Mouse (Mus musculus): ENCODE results near the gene Scn5a.
A peak's percentile ranks its signal among the peaks of the same experiment; 100 is the strongest.

Gene Scn5a

DNA sequence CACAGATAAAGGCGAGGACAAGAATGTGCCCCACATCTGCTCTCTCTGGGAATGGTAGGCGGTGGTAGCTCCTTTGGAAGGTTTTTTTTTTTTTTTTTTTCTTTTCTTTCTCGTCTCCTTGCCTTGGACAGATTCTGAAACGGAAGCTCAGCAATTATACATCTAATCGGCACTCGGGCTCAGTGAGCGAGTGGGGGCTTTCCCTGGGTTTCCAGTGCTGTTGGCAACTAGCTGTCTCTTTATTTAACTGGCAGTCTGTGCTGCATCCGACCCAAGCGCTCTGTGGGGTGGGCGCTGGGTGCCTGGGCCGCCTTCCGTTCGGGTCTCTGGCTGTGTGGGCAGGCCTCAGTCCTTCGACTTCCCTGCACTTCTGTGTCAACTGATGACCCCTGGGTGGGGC is 5.8 kb downstream of the Scn5a start:
- no peaks in the 10 kb centered on the region for H3K36me3 ChIP-seq (ENCODE audit: insufficient read depth, low read length)
- no peak overlapping the region for H3K4me3 ChIP-seq (replicated peaks; ENCODE audit: low read length)

DNA sequence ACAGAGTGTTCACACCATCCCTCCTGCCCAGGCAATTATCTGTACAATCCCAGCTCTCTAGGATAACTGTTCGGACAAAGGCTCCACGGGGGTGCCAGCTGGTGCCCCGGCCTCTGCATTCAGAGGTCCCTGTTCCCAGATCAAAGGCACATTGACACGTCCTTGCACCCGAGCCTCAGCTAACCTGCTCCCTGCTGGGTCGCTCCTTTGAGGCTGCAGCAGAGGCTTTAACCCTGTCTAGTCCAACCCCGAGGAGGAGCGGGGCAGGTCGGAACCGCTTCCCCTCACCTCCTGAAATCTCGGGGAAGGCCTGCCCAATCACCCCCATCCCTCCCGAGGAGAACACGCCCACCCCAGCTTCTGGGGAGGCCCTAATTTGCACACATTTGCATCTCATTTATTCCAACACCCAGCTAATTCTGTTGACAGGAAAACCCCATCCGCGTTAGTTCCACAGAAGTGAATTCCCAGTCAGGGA is 7.4 kb downstream of the Scn5a start:
- no peak overlapping the region for H3K4me3 ChIP-seq (replicated peaks; ENCODE audit: low read length)
- H3K4me1 ChIP-seq (replicated peaks; ENCODE audit: low read depth, low read length) = peaks cover 72% of the 10 kb centered on the region
- TF ChIP-seq POU5F1 (IDR thresholded peaks at IDR 0.05; ENCODE audit: borderline replicate concordance, low read length) (no peak), CTCF (conservative IDR thresholded peaks at IDR 0.05; ENCODE audit: low read length) (no peak), NANOG (IDR thresholded peaks at IDR 0.05; ENCODE audit: borderline replicate concordance, low read length) (peak; percentile 81)
- peaks cover 95% of the 10 kb centered on the region for H3K27me3 ChIP-seq (ENCODE audit: insufficient read depth, low read length)
- H3K36me3 ChIP-seq (ENCODE audit: insufficient read depth, low read length) = no peaks in the 10 kb centered on the region
- H3K9me3 ChIP-seq (ENCODE audit: low read length) = 0 out of 2 replicates have a peak, but pooled peaks cover 5% of the 10 kb centered on the region

More for the DNA sequence above, 5.8 kb downstream of the Scn5a start:
- peaks cover 62% of the 10 kb centered on the region for H3K4me1 ChIP-seq (replicated peaks; ENCODE audit: low read depth, low read length)
- H3K9me3 ChIP-seq (ENCODE audit: low read length) = no peaks in the 10 kb centered on the region
- H3K27me3 ChIP-seq (ENCODE audit: insufficient read depth, low read length) = peaks cover 96% of the 10 kb centered on the region
- no peak for TF ChIP-seq NANOG (IDR thresholded peaks at IDR 0.05; ENCODE audit: borderline replicate concordance, low read length)

DNA sequence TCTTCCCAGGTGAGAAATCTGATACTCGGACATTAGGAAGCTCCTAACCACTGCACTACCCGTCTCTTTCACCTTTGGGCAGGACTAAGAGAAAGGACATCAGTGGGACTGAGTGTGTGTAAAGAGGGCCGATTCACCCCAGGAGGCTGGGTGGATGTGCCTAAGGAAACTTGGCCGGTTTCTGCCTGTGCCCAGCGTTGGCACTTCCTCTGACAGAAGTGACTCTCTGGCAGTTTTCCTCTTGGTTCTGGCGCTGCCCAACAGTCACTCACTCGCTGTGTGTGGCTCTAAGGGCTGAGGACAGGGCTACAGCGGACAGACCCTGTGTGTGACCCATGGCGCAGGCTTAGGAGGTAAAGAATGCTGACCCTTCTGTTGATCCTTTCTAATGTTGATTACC is 8.2 kb downstream of the Scn5a start:
- Histone ChIP-seq H3K9me3 (ENCODE audit: low read length) (0 out of 2 replicates have a peak, but pooled peaks cover 5% of the 10 kb centered on the region), H3K36me3 (ENCODE audit: insufficient read depth, low read length) (no peaks in the 10 kb centered on the region), H3K4me1 (replicated peaks; ENCODE audit: low read depth, low read length) (peaks cover 73% of the 10 kb centered on the region), H3K4me3 (replicated peaks; ENCODE audit: low read length) (no peak overlapping the region), H3K27me3 (ENCODE audit: insufficient read depth, low read length) (peaks cover 95% of the 10 kb centered on the region)
- TF ChIP-seq CTCF (conservative IDR thresholded peaks at IDR 0.05; ENCODE audit: low read length) (no peak), POU5F1 (IDR thresholded peaks at IDR 0.05; ENCODE audit: borderline replicate concordance, low read length) (no peak)

DNA sequence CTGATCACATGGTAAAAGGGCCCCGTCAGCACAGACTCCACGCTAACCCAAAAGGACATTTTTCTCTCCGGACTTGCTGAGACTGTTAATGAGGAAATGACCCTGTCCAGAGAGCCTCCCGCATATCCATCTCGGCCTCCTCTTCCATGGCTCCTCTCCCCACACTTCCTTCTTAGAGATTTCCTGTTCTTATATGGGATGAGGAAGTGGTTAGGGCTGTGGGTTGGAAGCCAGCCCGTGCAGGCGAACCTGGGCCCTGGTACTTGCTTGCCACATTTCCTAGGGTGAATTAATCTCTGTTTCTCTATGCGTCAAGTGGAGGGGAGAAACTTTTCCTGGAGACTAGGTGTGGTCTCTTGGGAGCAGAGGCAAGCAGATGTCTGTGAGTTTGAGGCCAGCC is 10.1 kb downstream of the Scn5a start:
- H3K9me3 ChIP-seq (ENCODE audit: low read length) = 0 out of 2 replicates have a peak, but pooled peaks cover 5% of the 10 kb centered on the region
- no peaks in the 10 kb centered on the region for H3K36me3 ChIP-seq (ENCODE audit: insufficient read depth, low read length)
- H3K4me3 ChIP-seq (replicated peaks; ENCODE audit: low read length) = no peak overlapping the region
- peaks cover 95% of the 10 kb centered on the region for H3K27me3 ChIP-seq (ENCODE audit: insufficient read depth, low read length)
- TF ChIP-seq CTCF (conservative IDR thresholded peaks at IDR 0.05; ENCODE audit: low read length) (no peak), POU5F1 (IDR thresholded peaks at IDR 0.05; ENCODE audit: borderline replicate concordance, low read length) (no peak), NANOG (IDR thresholded peaks at IDR 0.05; ENCODE audit: borderline replicate concordance, low read length) (no peak)
- H3K4me1 ChIP-seq (replicated peaks; ENCODE audit: low read depth, low read length) = peaks cover 71% of the 10 kb centered on the region

DNA sequence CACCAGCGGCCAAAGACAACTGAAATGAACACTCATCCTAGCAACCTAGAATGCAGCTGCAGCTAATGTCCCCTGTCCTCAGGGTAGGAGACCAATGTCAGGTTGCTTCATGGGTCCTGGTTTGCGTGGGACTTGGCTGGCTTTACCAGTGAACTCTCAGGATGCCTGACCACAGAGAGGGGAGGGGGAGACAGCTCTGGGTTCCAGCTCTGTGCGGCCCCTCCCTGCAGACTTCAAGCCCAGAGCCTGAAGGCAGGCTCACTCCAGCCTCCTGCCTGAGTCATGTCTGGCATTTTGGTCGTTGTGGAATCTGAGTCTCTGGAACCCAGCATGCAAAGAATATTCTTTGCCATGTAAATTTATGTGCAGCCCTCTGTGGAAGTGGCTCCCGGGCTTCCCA is 11.0 kb downstream of the Scn5a start:
- Histone ChIP-seq H3K36me3 (ENCODE audit: insufficient read depth, low read length) (no peaks in the 10 kb centered on the region), H3K9me3 (ENCODE audit: low read length) (0 out of 2 replicates have a peak, but pooled peaks cover 5% of the 10 kb centered on the region), H3K4me3 (replicated peaks; ENCODE audit: low read length) (no peak overlapping the region), H3K4me1 (replicated peaks; ENCODE audit: low read depth, low read length) (peaks cover 69% of the 10 kb centered on the region), H3K27me3 (ENCODE audit: insufficient read depth, low read length) (peaks cover 95% of the 10 kb centered on the region)
- TF ChIP-seq NANOG (IDR thresholded peaks at IDR 0.05; ENCODE audit: borderline replicate concordance, low read length) (no peak), CTCF (conservative IDR thresholded peaks at IDR 0.05; ENCODE audit: low read length) (no peak), POU5F1 (IDR thresholded peaks at IDR 0.05; ENCODE audit: borderline replicate concordance, low read length) (no peak)

DNA sequence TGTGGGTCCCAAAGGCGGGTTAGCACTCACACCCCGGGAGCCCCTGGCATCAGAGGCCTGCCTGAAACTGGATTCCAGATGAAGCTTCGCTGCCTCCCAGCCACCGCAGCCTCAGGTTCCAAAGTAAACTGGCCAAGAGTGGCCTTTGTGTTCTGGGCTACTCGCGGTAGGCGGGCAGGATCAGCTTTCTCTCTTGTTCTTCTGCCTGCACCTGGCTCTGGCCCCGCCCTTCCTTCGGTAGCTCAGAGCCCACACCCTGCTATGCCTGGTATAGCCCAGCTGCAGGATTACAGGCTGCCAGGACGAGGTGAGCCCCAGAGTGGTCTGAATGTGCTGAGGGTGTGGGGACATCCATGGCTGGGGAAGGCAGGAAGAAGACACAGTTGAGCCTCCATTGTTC is 12.6 kb downstream of the Scn5a start:
- Histone ChIP-seq H3K27me3 (ENCODE audit: insufficient read depth, low read length) (peaks cover 98% of the 10 kb centered on the region), H3K4me1 (replicated peaks; ENCODE audit: low read depth, low read length) (peaks cover 69% of the 10 kb centered on the region), H3K4me3 (replicated peaks; ENCODE audit: low read length) (peak overlapping the region; percentile 55), H3K36me3 (ENCODE audit: insufficient read depth, low read length) (no peaks in the 10 kb centered on the region), H3K9me3 (ENCODE audit: low read length) (0 out of 2 replicates have a peak, but pooled peaks cover 5% of the 10 kb centered on the region)
- TF ChIP-seq CTCF (conservative IDR thresholded peaks at IDR 0.05; ENCODE audit: low read length) (no peak), NANOG (IDR thresholded peaks at IDR 0.05; ENCODE audit: borderline replicate concordance, low read length) (no peak), POU5F1 (IDR thresholded peaks at IDR 0.05; ENCODE audit: borderline replicate concordance, low read length) (no peak)

DNA sequence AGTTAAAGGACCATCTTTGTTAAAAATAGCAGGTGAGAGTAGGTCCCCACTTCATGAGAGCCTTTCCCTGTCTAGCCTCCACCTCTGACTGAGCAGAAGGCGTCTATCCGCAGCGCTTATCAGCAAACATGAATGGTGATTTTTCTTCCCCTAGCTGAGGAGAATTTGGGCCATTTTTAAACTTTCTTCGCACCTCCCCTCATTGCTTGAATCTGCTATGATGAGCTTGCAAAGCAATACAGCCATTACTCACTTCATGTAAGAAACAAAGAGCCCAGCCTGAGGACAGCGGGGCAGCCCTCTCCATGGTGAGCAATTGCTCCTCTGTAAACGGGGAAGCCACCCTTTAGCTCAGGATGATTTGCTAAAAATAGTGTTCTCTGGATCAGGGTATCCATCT is 14.0 kb downstream of the Scn5a start:
- Histone ChIP-seq H3K4me1 (replicated peaks; ENCODE audit: low read depth, low read length) (peaks cover 65% of the 10 kb centered on the region), H3K4me3 (replicated peaks; ENCODE audit: low read length) (no peak overlapping the region), H3K9me3 (ENCODE audit: low read length) (0 out of 2 replicates have a peak, but pooled peaks cover 5% of the 10 kb centered on the region), H3K36me3 (ENCODE audit: insufficient read depth, low read length) (no peaks in the 10 kb centered on the region), H3K27me3 (ENCODE audit: insufficient read depth, low read length) (peaks cover 98% of the 10 kb centered on the region)
- TF ChIP-seq POU5F1 (IDR thresholded peaks at IDR 0.05; ENCODE audit: borderline replicate concordance, low read length) (no peak), CTCF (conservative IDR thresholded peaks at IDR 0.05; ENCODE audit: low read length) (no peak), NANOG (IDR thresholded peaks at IDR 0.05; ENCODE audit: borderline replicate concordance, low read length) (no peak)

DNA sequence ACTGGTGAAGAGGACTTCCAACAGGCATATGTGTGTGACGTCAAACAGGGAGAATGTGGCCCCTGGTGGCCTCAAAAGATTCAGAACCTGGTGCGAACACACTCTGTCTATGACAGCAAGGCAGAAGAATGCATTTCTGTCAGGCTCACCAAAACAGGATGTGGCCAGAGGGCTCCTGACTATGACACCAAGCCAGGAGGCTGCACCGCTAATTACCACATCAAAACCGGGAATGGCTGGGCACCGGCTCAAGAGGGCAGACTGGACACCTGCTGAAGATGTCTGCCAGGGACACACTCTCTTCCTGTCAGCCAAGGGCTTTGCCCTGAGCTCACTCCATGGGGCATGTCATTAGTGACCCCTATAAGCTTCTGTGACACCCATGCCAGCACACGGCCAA is 15.2 kb downstream of the Scn5a start:
- Histone ChIP-seq H3K36me3 (ENCODE audit: insufficient read depth, low read length) (no peaks in the 10 kb centered on the region), H3K4me3 (replicated peaks; ENCODE audit: low read length) (no peak overlapping the region), H3K4me1 (replicated peaks; ENCODE audit: low read depth, low read length) (peaks cover 69% of the 10 kb centered on the region), H3K9me3 (ENCODE audit: low read length) (0 out of 2 replicates have a peak, but pooled peaks cover 5% of the 10 kb centered on the region), H3K27me3 (ENCODE audit: insufficient read depth, low read length) (peaks cover 94% of the 10 kb centered on the region)
- TF ChIP-seq NANOG (IDR thresholded peaks at IDR 0.05; ENCODE audit: borderline replicate concordance, low read length) (no peak), CTCF (conservative IDR thresholded peaks at IDR 0.05; ENCODE audit: low read length) (no peak), POU5F1 (IDR thresholded peaks at IDR 0.05; ENCODE audit: borderline replicate concordance, low read length) (no peak)

DNA sequence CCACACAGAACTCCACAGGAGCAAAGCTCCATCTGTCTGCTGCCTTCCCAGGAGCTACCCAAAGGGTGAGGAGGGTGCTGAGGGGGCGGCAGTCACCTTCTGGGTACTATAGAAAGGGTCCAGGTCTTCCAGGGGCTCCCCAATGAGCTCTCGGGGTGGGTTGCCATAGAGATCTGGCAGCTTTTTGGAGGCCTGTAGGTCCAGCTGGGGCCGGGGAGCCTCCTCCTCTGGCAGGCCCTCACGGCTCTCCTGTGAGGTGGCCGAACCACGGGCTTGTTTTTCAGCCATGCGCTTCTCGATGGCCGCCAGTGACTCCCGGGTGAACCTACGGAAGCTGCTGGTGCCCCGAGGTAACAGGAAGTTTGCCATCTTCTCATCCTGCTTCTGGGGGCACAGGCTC is 16.6 kb downstream of the Scn5a start:
- Histone ChIP-seq H3K9me3 (ENCODE audit: low read length) (0 out of 2 replicates have a peak, but pooled peaks cover under 1% of the 10 kb centered on the region), H3K4me1 (replicated peaks; ENCODE audit: low read depth, low read length) (peaks cover 62% of the 10 kb centered on the region), H3K4me3 (replicated peaks; ENCODE audit: low read length) (peak overlapping the region; percentile 4; the same call in 1 of the 2 replicates), H3K36me3 (ENCODE audit: insufficient read depth, low read length) (no peaks in the 10 kb centered on the region), H3K27me3 (ENCODE audit: insufficient read depth, low read length) (peaks cover 80% of the 10 kb centered on the region)
- TF ChIP-seq POU5F1 (IDR thresholded peaks at IDR 0.05; ENCODE audit: borderline replicate concordance, low read length) (no peak), CTCF (conservative IDR thresholded peaks at IDR 0.05; ENCODE audit: low read length) (no peak), NANOG (IDR thresholded peaks at IDR 0.05; ENCODE audit: borderline replicate concordance, low read length) (no peak)
